Mouse (Mus musculus): ENCODE results near the gene BC024978.

DNA sequence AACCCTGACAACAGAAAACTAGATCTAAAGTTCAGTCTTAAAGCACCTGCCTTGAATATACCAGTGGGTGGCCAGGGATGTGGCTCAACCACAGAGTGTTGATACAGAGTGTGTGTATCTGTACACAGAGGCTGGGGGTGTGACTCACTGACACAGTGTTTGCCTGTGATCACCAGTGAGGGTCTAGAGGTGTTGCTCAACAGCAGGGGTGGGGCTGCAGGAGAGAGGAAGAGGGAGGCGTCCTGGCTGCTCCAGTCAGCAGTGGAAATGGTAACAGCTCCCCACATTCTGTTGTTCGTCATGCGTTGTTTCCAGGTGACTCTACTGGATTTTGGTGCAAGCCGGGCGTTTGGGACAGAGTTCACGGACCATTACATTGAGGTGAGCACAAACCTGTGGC is 56.4 kb downstream of the BC024978 start:
- TF ChIP-seq POLR2A (IDR thresholded peaks at IDR 0.05; ENCODE audit: control insufficient read depth, low read depth, low read length) (no peak), CTCF (IDR thresholded peaks at IDR 0.05; ENCODE audit: control insufficient read depth, insufficient read depth, insufficient replicate concordance, low read depth, low read length) (no peak)

Measured in testis, adult 2 months (tissue).